Mouse (Mus musculus): ENCODE results near the gene Tjap1. TPM values are rescaled to one million over a fixed set of nuclear protein-coding genes. Genes with fewer than 3 reads are reported as not detected.

The Tjap1 gene
- total RNA-seq, 2 experiments from 2014 or later: 43.4 to 49.2 TPM

DNA sequence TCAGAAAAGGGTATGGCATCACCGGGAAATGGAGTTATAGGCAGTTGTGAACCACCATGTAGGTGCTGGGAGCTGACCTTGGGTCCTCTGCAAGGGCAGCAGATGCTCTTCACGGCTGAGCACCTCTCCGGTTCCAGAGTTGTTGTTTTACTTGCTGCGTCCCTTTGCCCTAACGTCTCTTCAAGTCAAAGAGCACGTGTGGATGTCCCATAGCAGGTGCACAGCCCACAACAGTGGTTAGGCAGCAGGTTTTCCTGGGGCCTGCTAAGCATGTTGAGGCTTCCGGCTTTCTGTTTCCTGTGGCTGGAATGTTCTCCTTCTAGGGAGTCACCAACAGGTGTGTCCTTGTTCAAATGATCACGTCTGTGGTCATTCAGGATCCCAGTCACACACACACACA lies 1.1 kb upstream of the Tjap1 start:
- no peak for DNase-seq (ENCODE audit: low spot score in 2 of 2)

- DNase-seq (ENCODE audit: low spot score in 2 of 2): no peak
These were observed 314 bp upstream of the Tjap1 start for GRCm38 (mm10) chr17:46283140-46283539.

DNA sequence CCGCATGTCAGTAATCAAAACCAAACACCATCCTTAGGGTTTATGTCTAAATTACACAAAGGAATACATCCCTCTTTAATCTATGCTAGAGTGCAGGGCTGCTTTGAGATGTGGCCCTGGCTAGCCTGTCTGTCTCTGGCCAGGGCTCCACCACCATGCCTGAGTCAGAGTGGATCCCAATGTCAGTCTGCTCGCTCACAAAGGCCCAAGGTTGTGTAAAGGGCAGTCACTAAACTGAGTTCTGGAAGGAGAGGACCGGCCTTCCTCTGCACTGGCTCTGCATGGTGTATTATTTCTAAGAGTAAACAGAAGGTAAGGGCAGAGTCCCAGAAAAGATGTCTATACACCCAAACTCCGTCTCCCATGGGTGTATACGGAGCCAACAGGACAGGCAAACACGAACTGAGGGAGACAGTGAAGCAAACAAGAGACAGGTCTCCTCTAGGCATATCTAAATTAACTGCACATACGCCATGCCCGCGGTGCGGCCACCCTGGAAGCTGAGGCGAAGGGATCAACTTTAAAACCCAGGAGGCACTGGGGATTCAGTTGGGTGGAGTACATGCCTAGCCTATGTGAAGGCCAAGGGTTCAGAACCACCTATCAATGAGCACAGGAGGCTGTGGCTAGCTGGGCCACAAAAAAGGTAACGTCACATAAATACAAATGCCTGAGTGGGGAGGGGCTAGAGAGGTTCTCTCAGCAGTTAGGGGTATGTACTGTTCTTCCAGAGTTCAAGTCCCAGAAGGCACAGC lies 4.6 kb downstream of the Tjap1 start:
- DNase-seq (ENCODE audit: low spot score in 2 of 2): no peak

GRCm38 (mm10) chr17:46277586-46277985 lies 5.2 kb downstream of the Tjap1 start:
- no peak for DNase-seq (ENCODE audit: low spot score in 2 of 2)

- DNase-seq (ENCODE audit: low spot score in 2 of 2): no peak
These were observed 7.3 kb downstream of the Tjap1 start for GRCm38 (mm10) chr17:46275506-46275905.

DNA sequence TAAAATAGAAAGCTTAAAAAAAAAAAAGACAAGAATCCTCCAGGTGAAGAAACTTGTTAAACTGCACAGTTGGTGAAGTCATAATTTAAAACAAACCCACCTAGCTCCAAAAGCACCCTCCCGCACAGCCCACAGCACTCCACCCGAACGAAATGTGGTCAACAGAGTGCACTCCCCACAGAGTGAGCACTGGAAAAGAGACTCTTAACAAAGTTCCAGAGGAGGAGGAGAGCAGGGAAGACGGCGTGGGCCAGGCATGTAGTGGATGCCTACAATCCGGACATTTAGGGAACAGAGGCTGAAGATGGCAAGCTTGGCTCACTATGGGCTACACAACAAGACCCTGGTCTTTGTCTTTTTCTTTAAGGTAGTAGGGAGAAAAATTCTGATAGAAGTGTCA lies 7.8 kb downstream of the Tjap1 start:
- no peak for DNase-seq (ENCODE audit: low spot score in 2 of 2)

GRCm38 (mm10) chr17:46274465-46274864 lies 8.4 kb downstream of the Tjap1 start:
- DNase-seq (ENCODE audit: low spot score in 2 of 2): no peak

- no peak for DNase-seq (ENCODE audit: low spot score in 2 of 2)
These were observed 9.0 kb downstream of the Tjap1 start for GRCm38 (mm10) chr17:46273803-46274236.

DNA sequence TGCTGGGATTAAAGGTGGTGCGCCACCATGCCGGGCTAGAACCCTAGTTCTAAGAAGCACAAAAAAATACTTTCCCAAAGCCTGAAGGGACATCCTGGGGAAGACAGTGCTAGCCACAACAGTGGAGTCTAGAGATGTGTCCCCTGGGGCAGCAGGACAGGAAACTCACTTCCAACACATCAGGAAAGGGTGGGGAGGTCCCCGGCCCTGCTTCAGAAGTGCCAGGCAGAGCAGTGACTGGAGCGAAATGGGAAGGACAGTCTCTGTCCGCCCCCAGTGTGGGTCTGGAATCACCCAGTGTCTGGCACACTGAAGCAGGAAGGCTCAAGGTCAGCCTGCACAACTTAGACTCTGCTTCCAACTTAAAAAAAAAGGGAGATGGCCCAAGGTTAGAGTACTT lies 10.2 kb downstream of the Tjap1 start:
- DNase-seq (ENCODE audit: low spot score in 2 of 2): no peak

- no peak for DNase-seq (ENCODE audit: low spot score in 2 of 2)
These were observed 10.8 kb downstream of the Tjap1 start for GRCm38 (mm10) chr17:46272058-46272457.

- DNase-seq (ENCODE audit: low spot score in 2 of 2): no peak
These were observed 12.9 kb downstream of the Tjap1 start for GRCm38 (mm10) chr17:46269771-46270534.

- no peak for DNase-seq (ENCODE audit: low spot score in 2 of 2)
These were observed 14.7 kb downstream of the Tjap1 start for GRCm38 (mm10) chr17:46268026-46268720.

DNA sequence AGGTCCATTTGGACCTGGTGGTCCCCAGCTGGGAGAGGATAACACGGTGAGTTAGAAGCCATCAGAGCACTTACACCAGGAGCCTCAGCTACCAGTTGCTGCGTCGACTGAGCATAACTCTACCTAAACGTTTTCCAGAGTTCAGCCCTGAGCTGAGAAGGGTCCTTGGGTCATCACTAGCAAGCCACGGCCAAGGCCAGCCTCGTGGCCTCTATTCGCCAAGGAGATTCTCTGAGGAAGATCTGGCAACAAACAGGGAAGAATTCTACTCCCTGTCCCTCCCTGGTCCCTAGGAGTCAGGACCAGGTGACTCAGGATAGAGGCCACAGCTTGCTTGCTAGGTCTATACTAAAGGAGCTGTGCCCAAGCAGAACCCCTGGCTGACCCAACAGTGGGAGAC lies 15.3 kb downstream of the Tjap1 start:
- no peak for DNase-seq (ENCODE audit: low spot score in 2 of 2)

GRCm38 (mm10) chr17:46266986-46267385 lies 15.8 kb downstream of the Tjap1 start:
- no peak for DNase-seq (ENCODE audit: low spot score in 2 of 2)

GRCm38 (mm10) chr17:46265918-46266618 lies 16.8 kb downstream of the Tjap1 start:
- DNase-seq (ENCODE audit: low spot score in 2 of 2): peak; percentile 89 to 93

DNA sequence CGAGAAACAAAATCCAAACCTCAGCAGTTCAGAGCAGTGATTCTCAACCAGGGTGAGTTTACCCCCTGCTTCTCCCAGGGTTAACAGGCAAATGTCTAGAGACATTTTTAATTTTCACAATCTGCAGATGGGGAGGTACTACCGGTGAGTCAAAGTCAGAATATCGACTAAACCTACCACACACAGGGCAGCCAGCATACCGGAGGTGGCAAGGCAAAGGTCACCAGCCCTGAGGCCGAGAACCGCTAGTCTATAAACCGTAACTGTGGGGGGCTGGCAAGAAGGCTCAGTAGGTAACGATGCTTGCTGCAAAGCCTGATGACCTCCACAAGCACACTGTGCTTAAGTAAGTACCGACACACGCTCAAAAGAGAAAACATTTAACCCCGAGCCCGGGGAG lies 17.3 kb downstream of the Tjap1 start:
- DNase-seq (ENCODE audit: low spot score in 2 of 2): no peak

GRCm38 (mm10) chr17:46262201-46262694 lies 20.6 kb downstream of the Tjap1 start:
- no peak for DNase-seq (ENCODE audit: low spot score in 2 of 2)

DNA sequence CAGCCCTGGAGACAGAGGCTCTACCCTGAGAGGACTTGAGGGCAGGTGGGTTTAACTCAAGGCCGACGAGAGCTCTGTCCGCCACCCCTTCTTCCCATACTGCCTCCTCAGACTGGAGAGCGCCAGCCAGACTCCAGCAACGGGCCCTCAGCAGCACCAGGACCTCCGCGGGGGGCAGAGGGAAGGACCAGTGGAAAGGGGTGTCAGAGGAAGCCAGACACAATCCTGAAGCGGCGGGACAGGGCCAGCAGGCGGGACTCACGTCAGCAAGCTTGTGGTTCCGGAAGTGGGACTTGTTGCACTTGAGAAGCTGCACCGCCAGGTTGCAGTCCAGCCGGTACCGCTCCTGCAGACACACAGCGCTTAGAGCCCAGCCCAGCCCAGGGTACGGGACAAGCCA lies 23.2 kb downstream of the Tjap1 start:
- DNase-seq (ENCODE audit: low spot score in 2 of 2): no peak

- DNase-seq (ENCODE audit: low spot score in 2 of 2): no peak
These were observed 24.4 kb downstream of the Tjap1 start for GRCm38 (mm10) chr17:46258279-46259053.

DNA sequence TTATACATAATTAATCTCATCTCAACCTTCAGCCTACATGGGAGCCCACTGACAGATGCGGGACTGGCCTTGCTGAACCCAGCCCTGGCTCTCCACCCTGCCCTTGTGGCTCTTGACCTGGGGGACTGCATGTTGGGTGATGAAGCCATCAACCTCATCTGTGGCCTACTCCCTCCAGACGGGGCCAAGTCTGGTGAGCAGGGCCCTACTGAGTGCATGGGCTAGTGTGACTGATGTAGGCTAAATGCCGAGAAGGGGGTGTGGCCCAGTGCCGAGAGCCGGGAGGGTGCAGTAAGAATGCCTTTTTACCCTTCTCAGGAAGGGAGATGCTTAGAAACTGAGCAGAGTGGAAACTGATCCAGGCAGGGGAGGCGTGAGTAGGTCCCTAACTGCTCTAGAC lies 27.7 kb downstream of the Tjap1 start:
- no peak for DNase-seq (ENCODE audit: low spot score in 2 of 2)
